Mouse (Mus musculus): ENCODE measurements around the gene Frmd6.

Gene Frmd6

GRCm38 (mm10) chr12:70898450-70898849 is 73.1 kb downstream of the Frmd6 start:
- DNase-seq (ENCODE audit: low spot score) = no peak

GRCm38 (mm10) chr12:70904471-70904870 is 79.2 kb downstream of the Frmd6 start:
- no peak for DNase-seq (ENCODE audit: low spot score)

- DNase-seq (ENCODE audit: low spot score) = no peak
Observed at GRCm38 (mm10) chr12:70906867-70907266, 81.6 kb downstream of the Frmd6 start.

- DNase-seq (ENCODE audit: low spot score) = no peak
Observed at GRCm38 (mm10) chr12:70907651-70908050, 82.3 kb downstream of the Frmd6 start.

GRCm38 (mm10) chr12:70908076-70908475 is 82.8 kb downstream of the Frmd6 start:
- DNase-seq (ENCODE audit: low spot score) = no peak

- DNase-seq (ENCODE audit: low spot score) = peak; percentile 57
Observed at GRCm38 (mm10) chr12:70910241-70910720, 85.0 kb downstream of the Frmd6 start.

- DNase-seq (ENCODE audit: low spot score) = peak; percentile 39
Observed at GRCm38 (mm10) chr12:70911029-70911428, 85.7 kb downstream of the Frmd6 start.

- no peak for DNase-seq (ENCODE audit: low spot score)
Observed at GRCm38 (mm10) chr12:70911676-70912379, 86.5 kb downstream of the Frmd6 start.

- no peak for DNase-seq (ENCODE audit: low spot score)
Observed at GRCm38 (mm10) chr12:70913429-70913828, 88.1 kb downstream of the Frmd6 start.

GRCm38 (mm10) chr12:70914387-70914786 is 89.1 kb downstream of the Frmd6 start:
- no peak for DNase-seq (ENCODE audit: low spot score)

- no peak for DNase-seq (ENCODE audit: low spot score)
Observed at GRCm38 (mm10) chr12:70929781-70930180, 104.5 kb downstream of the Frmd6 start.

- DNase-seq (ENCODE audit: low spot score) = no peak
Observed at GRCm38 (mm10) chr12:70937150-70937549, 111.8 kb downstream of the Frmd6 start.

GRCm38 (mm10) chr12:70937571-70938384 is 112.5 kb downstream of the Frmd6 start, which contains the start of gene Actr10:
Actr10 (plus strand) TSS chr12:70937857.
- DNase-seq (ENCODE audit: low spot score) = peak; percentile 86

- DNase-seq (ENCODE audit: low spot score) = no peak
Observed at GRCm38 (mm10) chr12:70940806-70941205, 115.5 kb downstream of the Frmd6 start.

- DNase-seq (ENCODE audit: low spot score) = no peak
Observed at GRCm38 (mm10) chr12:70944181-70944580, 118.9 kb downstream of the Frmd6 start.

- no peak for DNase-seq (ENCODE audit: low spot score)
Observed at GRCm38 (mm10) chr12:70946585-70947256, 121.4 kb downstream of the Frmd6 start.

Measured in left cerebral cortex, adult 11 months (tissue).